Mouse (Mus musculus): ENCODE results near the gene Acox3. TPM values are rescaled to one million over a fixed set of nuclear protein-coding genes. Genes with fewer than 3 reads are reported as not detected.
A peak's percentile ranks its signal among the peaks of the same experiment; 100 is the strongest.

Acox3 gene
- total and polyA plus RNA-seq, 3 experiments: 56.9 to 62.1 (median 60.7) TPM

DNA sequence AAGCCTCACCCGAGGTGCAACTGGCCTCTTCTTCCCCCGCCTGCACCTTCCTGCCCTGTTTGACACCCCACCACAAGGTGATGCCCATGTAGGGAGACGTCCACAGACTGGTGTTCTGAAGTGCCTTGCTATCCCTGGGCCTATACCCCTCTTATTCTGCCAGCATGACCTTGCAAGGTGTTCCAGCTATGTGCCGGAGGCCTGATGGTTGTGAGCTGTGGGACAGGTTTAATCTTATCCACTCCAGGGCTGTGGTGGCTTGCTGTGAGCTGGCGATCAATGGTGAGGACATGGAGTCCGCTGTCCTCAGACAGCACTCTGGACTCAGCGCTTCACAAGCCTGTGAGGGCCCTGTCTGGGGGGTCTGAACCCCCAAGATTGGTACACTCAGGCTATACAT, 27.5 kb downstream of the Acox3 start:
- no peak for DNase-seq

DNA sequence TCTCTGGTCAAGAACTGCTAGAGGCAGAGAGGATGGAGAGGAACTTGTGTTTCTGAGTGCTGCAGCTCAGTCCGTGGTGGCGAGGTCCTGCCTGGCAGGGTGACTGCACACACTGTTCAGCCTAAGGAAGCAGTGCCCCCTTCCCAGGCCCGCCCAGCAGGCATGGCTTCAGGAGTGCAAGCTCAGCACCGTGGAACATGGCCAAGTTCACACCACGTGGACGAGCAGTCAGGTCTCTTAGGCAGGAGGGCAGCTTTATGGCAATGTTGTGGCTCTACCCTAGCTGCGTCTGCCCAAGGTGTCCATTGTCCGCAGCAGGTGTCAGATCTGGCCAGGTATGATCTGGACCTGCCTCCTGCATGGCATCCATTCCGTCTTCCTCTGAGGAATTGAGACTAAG, 28.3 kb downstream of the Acox3 start:
- no peak for DNase-seq

DNA sequence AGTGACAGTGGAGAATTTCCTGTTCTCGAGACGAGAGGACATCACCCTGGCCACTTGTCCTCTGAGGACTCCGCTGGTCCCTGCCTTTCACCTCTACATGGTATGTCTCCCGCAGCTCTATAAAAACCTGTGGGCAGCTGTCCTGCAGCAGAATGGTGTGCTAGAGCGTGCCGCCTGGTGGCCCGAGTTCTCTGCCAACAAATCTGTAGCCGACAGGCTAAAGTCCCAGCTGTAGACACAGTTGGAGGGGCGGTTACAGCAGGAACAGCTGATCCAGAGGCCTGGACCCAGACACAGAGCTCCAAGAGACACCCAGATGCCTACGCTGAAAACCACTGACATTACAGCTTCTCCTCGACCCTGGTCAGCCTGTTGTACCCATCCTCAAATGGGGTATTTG, 29.1 kb downstream of the Acox3 start:
- no peak for DNase-seq

DNA sequence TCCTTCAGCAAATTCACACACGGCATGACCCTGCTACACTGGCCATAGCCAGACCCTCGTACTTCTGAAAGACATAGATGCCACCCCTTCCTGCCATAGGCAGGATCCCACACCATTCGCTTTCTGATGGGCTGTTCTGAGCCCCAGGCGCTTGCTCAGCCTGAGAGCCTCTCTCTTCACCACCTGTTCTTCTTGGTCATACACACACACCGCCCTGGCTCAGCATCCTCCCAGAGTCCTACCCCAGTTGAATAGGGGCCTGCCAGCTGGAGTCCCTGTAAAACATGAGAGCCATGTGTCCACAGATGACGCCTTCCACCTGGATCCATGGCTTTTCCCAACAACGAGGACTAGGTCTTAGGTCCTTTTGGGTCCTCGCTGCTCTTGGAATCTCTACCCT, 29.9 kb downstream of the Acox3 start:
- no peak for DNase-seq

DNA sequence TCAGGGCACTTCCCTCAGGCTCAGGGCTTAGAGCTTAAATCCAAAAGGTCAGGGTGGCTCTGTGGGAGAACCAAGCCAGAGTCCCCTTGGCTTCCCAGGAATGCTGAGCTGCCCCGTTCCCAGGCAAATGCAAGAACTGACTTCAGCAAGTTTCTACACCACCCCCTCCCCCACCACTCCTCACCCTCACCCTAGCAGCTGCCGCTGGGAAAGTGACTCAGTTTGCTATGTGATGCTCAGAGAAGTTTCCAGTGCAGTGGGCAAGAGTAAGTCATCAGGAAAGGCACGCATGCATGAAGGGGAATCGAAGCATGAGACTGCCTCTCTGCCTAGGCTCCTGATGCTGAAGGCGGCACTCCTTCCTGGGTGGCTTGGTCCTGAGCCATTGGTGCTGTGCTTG, 34.1 kb downstream of the Acox3 start:
- no peak for DNase-seq

DNA sequence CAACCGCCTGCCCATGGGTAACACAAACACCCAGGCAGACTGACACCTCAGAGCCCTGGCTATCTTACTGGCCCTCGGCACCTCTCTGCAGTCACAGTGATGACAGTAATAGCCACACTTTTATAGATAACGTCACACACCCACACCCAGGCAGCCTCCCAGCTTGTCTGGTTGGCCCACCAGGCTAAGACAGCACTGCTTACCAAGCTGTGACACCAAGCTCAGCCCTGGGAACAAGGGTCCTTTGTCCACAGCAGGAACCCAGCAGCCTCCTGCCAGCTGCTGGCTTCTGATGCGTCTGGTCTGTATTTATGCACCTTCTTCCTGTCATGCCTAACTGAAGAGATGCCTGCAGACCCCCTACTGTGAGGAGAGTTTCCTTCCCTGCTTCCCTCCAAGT, 38.3 kb downstream of the Acox3 start:
- no peak for DNase-seq

DNA sequence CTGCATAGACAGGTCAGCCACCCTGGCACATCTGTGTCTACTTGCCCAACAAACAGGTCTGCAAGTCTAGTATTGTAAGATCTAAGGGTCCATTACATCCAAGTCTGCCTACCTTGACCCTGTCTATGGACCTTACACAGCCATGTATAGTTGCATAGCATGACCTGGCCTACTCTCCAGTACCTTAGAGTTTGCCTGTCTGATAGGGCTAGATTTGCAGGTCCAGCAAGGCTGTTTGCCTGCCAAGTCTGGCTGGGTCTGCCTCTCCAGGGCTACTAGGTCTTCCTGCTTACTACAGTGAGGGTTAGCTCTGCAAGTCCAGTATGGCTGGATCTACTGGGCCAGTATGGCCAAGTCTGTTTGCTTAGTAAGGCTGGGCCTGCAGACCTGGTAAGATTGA, 41.0 kb downstream of the Acox3 start:
- no peak for DNase-seq

DNA sequence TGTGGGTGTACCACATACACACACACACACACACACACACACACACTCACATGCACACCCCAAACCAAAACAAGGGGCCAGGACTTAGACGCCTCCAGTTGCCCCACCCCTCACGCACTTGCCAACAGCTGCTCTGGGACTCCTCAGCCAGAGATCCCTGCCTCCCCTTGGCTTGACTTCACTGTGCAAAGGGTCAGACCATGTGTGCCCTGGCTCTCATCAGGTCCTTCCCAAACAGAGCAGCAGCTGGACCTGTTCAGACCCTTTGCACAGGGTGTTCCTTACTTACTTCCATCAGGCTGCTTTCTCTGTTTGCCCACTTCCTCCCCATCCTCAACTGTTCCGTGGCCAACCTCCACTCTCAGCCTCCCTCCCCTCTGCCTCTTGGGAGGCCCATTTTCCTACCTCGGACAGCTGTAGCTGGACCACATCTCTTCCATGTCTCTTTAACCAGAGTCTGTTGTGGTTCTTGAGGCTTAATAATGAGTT, 42.0 kb downstream of the Acox3 start:
- peak; percentile 43 for DNase-seq

DNA sequence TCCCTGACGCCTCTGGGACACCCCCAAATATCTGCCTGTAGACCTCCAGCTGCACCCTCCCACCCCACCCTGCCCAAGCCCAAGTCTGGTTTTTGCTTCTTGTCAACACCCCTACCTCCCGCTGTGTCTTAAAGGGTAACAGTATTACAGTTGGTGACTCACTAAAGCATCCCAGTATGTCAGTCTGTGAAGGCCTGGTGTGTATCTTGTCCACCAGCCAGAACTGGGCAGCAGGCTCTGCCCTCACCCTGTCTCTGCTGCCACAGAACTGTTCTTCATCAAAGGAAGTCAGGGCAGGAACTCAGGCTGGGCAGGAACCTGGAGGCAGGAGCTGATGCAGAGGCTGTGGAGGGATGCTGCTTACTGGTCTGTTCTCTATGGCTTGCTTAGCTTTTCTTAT, 43.6 kb downstream of the Acox3 start:
- DNase-seq: peak; percentile 37

DNA sequence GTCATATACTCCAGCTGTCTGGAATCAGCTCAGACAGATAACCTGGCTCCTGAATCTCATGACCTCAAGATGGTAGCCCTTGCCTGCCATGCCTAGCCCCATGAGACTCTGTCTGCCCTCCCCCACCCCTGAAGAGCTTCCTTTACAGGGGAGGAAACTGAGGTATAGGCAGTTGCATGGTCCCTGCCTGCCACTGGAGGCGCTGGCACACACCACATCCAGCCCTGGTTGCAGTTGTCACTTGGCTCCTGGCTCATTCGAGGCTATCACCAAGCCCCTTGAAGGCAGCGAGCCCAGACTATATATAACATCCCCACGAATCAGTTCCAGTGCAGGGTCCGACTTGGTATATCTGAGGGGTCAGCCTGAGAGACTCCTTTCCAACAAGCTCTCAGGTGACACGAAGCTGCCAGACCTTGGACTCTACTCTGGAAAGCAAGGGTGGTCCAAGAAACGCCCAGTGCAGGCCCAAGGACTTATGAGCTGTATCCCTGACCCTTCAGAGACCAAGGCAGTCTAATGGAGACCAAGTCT, 44.5 kb downstream of the Acox3 start:
- DNase-seq: no peak

DNA sequence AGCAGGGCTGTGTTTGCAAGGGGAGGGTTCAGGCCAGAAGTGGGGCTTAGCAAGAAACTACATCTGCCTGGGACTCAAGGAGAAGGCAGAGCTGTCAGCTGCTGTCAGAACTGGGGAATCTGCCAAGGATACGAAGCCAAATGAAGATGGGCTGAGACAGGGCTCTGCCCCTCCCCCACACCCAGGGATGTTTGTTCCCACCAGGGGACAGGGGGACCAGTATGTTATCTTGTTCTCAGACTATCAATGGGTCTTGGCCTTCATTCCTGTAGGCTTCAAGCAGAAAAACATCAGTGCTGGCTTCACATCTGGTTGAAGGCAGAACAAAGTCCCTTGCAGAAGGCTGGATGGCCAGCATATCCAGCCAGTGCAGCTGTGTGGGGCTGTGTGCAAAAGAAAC, 45.8 kb downstream of the Acox3 start:
- DNase-seq: peak; percentile 26

DNA sequence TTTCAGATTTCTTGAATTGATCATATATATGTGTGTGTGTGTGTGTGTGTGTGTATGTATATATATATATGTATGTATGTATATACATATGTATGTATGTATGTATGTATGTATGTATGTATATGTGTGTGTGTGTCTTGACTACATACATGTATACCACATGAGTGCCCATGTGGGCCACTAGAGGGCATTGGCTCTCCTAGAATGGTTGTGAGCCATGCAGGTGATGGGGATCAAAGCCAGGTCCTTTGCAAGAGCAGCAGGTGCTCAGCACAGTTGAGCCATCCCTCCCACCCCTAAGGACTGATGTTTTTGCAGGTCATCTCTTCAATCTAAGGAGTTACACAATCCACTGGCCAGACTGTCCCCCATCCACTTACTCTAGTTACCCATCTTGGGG, 46.5 kb downstream of the Acox3 start:
- no peak for DNase-seq

DNA sequence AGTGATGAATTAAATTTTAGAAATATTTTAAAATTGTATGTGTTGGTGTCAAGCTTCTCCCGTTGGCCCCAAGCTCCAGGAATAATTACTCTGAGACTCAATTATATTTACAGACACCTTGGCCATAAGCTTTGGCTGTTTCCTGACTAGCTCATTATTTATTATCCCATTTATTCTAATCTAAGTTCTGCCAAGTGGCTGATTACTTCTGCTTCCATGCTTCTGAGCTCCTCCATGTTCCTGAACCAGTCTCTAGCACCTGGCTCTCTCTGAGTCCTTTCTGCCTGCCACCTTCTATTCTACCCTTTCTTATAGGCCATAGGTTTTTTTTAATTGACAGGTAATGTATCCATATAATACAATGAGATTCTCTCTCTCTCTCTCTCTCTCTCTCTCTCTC, 47.9 kb downstream of the Acox3 start:
- DNase-seq: no peak

DNA sequence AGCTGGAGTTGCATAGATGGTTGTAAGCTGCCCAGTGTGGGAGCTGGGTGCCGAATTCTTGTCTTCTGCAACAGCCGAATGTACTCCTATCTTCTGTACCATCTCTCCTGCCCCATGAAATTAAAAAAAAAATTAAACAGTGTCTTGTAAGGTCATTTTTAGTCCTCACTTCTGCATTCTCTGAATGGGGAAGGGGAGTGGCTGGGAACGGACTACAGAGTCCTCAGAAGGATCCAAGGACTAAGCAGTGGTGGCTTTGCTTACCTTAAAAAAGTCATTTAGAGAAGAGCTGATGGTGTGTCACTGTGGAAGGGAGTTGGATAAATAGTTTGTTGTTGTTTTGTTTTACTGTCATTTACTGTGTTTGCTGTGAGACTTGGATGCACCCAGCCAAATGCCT, 48.4 kb downstream of the Acox3 start:
- DNase-seq: no peak

DNA sequence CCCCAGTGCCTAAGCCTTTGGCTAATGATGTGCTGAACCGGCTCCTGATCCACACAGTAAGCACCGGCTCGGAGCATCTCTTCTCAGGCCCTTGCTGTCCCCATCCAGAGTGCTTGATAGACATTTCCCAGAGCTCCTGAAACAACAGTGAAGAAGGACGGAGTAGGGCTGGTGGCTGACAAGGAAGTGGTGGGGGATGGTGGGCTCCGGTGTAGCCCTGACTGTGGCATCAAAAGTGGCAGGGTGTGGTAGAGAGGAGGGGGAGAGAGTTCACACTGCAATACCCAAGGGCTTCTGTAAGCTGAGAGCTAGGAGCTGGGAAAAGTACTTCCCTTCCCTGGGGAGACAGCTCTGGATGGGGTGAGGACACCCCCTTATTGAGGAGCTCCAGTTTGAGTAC, 48.9 kb downstream of the Acox3 start:
- DNase-seq: no peak

DNA sequence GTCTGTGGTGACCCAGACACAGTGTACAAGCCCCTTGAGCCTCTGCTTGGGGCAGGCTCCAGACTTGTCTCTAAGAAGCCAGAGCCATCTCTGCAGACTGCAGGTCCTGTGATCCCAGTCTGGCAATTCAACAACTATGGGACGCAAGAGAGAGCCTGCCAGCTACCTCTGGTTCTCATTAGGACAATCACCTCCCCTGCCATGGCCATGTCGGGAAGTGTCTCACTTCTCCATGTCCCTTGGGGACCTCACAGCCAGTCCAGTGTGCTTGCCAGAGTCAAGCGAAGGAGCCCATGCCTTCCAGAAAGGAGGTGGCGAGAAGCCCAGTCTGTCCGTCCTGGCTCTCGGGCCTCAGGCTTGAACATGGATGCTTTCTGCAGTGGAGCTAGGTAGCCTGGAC, 50.0 kb downstream of the Acox3 start:
- DNase-seq: no peak

DNA sequence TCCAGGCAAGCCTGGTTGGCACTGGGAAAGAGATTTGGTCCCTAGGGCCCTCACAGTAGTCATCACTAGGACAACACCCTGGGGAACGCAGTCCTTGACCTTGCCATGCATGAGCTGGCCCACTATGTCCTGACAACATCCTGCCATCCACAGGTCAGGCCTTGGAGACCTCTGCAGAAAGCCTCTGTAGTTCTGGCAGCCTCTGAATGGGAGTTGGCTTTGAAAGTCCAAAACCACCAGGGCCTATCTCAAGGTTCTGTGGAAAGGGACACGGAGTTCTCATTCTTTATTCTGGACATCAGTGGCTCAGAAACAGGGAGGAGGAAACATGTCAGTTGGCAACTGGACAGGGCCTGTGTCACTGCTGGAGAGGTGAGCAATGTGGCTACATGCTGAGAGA, 53.2 kb downstream of the Acox3 start:
- DNase-seq: peak; percentile 90

DNA sequence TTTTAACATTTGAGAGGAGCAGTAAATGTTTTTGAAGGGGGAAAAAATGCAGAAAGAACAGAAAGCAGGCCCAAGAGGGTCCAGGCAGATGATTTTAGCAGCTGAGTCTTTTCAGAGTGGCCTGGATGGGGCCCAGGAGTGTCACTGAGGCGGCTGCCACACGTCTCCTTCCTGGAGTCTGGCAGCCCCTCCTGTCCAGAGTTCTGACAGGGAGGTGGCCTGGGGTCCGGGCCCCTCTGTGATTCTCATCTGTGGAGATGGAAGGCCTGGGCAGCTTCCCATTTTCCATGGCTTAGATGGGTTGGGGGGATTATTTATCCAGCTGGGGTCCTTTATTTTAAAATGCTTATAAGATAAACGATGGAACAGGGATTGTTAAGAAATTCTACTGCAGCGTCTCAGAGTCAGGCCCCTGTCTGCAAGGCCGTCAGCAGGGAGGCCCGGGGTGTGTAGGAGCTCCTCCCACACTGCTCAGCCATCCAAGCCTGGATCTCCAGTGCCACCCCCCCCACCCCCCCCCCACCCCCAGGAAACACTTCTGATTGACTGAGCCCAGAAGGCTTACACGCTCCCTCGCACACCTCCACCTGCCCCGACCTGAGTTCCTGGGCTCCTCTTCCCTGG, 59.2 kb downstream of the Acox3 start:
- DNase-seq: no peak

DNA sequence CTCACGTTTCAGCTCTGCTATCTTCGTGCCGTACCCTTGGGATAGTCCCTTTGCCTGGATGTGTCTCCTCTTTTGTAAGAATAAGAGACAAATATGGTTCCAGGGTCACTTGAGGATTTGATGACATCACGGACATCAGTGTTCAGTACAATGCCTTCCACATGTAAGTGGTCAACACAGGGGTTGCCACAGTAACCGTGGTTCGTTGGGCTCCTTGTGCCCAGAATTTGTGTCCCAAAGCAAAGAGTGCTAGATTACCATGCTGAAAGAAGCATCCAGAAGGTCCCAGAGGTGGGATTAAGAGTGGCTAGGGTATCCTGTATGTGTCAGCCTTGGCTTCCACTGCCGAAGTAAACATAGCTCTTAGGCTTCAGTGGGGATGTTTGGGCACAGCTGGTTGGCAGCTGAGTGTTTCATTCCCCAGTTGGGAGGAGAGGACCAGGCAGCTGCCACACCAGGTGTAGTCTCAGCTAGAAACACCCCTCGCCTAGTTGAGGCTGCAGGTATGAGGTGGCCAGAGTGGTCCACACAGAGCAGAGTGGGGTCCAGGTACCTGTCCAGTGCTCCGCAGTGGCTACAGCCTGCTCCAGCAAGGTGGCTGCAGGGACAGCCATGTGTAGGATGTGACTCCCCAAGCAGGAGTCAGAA, 60.7 kb downstream of the Acox3 start:
- no peak for DNase-seq

DNA sequence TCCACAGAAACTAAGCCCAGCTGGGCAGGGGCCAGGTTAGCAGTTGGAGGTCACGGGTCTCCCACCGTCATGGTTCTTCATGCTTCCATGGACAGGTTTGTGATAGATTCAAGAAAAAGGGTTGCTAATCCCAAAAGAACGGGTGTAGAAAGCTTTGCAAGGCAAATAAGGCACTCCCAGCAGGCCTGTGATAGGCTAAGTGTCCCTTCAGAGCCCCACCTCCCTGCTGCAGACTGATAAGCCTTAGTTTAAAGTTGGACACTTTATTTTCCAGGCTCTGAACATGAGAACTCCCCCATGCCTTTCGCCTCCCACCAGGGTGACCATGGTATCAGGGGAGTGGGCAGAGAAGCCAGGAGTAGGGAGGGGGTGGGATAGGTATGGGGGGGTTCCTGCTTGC, 61.2 kb downstream of the Acox3 start:
- DNase-seq: no peak

DNA sequence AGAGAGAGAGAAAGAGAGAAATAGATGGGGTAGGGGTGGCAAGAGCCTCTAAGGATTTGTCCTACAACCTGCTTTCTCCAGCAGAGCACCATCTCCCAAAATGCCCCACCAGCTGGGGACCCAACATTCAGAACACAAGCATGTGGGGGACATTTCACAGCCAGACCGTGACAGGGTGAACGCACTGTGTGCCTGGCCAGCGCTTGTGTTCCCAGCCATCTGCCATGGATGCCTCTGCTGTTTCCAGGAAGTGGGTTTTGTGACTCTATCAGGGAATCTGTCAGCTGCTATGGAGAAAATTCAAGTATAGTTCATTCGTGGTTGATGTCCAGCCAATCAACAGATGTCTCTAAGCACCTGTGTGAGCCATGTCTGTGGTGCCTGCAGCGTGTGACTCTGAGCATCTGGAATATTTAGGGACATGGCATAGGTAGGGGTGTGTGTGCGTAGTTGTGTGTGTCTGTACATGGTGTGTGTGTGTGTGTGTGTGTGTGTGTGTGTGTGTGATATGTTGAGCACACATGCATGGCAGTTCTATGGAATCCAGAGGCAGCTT, 63.2 kb downstream of the Acox3 start:
- no peak for DNase-seq

DNA sequence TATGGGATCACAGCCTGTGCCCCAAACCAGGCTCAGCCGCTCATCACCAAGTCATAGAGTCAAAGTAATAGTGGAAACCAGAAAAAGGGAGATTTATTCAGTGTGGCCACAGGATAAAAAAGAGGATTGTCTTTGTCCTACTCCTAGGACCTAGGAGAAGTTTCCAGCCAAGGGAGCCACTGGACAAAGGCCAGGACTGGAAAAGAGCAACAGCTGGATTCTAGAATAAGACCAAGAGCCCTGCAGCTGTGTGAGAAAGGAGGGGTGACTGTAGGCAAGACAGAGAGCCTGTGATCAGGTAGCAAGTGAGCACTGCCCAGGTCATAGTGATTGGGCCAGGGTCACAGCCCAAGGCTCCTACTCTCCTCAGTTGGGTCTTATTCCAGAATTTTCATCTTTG, 64.1 kb downstream of the Acox3 start:
- DNase-seq: no peak

DNA sequence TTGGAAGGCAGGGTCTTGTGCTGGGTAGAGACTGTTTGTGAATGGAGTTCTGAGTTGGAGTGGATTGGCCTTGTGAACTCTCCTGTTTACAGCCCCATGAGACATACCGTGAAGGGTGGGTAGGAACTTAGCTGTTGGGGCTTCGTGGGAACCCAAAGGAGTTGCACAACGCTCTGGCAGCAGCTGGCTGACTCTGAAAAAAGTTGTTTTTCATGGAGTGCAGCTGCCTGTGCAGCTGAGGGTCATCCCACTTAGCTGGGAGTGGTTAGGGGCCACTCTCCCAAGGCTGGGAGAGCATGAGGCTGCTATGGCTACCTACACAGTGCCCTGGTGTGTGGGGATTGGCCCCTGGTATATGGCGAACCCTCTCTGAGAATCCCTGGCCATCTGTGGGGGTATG, 64.7 kb downstream of the Acox3 start:
- peak; percentile 64 for DNase-seq

DNA sequence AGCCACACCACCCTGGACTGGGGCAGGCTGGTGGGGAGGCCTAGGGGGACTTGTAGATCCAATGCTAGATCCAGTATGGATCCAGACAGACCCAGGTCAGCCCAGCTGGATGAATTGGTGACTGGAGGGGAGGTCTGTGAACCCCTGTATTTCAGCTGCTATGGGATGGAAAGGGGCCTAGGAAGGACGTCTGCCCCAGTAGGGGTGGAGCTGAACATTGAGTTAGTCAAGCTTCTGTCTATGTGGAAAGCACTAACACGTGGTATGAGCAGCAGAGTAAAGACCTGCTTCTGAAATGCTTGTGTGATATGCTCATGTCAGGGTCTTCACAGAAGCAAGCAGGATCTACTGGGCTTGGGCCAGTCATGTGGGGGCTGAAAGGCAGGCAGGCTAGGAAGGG, 65.4 kb downstream of the Acox3 start:
- no peak for DNase-seq

Data from adrenal gland, adult 2 months (tissue).